Mouse (Mus musculus) ovary, postnatal 14 days (tissue): ENCODE measurements around the gene Sdhb.

Experiments
- DNase-seq: peaks from one replicate; pipeline ENCODE4 v3.0.0; 2022; ENCODE audit warnings: low spot score

Gene Sdhb

DNA sequence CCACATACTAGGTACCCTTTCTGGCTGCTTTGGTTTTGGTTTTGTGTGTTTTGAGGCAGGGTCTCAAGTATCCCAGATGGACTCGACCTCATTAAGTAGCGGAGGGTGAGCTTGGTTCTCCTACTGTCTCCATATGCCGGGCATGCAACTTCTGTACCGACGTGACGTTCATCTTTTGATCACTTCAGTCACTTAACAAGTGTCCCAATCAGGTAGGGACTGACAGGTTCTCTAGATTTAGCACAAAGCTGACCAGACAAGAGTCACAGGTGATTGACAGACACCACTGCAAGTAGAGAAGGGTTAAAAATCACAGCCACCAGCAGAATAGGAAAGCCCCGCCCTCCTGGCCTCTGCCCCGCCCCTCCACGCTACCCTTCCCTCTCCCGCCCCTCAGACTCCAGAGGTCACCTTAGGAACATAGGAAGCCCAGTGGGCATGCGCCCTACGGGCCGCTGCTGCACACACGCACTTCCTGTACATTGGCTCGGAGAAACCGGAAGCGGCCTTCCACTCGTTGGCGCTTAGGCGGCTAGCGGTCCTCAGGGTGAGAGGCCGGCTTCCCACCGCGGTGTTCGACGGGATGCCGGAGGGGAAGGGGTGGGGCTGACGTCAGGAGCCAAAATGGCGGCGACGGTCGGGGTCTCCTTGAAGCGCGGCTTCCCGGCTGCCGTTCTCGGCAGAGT, at the start of gene Sdhb:
Gene Sdhb, plus strand, starts transcription at position 423 of the 686 bp plus-strand sequence.
- DNase-seq, result peak; percentile 89

GRCm38 (mm10) chr4:140911416-140911815, 49.6 kb upstream of the Sdhb start:
- DNase-seq, result no peak

GRCm38 (mm10) chr4:140912271-140912833, 48.7 kb upstream of the Sdhb start:
- DNase-seq, result no peak

DNA sequence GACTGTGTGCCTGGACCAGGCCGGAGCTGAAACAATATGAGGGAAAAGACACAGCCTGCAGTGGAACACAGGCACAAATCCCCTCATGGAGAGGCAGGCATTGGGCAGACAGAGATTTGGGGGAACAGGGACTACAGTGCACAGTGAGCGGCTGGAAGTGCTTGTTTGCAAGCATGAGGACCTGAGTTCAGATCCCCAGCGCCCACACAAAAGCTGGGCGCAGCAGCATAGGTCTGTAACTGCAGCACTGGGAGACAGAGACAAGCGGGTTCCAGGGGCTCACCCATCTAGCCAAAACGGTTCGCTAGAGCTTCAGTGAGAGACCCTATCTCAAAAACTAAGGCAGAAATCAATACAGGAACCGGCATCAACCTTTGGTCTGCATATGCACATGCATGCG, 47.4 kb upstream of the Sdhb start:
- DNase-seq, result no peak

DNA sequence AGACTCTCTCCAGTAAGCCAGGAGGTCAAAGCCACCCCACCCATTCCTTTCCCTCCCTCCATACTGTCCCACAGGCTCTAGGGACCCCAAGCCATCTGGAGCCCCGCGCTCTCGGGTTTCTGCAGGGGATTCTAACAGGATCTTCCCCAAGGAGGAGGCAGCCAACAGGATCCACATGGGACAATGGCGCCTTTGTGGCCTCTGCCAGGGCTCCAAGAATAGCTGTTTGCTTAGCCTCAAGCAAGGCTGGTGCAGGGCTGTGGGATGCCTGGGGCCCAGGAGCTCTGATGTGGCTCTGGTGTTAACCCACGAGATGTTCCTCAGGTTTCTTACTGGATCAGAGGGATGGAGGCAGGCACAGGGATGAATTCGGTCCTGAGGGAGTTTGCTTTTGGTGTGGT, 46.3 kb upstream of the Sdhb start:
- DNase-seq, result no peak

DNA sequence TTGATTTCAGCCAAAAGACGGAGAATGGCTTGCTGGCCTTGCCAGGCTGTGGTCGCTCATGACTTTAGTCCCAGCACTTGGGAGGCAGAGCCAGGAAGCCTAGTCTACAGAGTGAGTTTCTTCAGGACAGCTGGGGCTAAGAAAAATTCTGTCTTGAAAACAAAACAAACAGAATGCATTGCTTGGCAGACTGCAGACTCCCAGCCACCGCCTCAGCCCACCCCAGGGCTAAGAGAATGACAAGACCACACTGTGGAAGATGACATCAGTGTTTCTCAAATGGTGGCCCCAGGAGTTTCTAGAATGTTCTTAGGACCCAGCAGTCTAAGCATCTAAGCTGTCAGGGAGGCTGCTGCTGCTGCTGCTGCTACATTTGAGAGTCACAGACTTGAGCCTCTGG, 45.8 kb upstream of the Sdhb start:
- no peak for DNase-seq

DNA sequence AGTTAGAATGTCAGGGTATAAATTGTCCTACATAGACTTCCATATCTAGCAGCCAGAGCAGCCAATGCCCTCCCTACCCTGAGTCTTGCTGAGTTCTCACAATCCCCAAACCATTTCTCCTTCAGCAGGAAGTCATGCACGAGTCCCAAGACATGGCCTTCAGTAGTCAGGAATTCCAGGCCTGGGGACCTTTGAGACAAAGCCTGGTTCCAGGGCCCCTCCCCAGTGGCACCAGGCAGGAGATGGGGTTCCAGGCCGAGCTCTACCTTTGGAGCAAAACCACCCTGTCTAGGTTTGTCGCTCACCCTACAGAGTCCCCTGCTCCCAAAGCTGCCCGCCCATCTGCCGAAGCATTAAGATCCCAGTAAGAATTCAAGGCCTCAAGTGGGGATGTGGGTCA, 44.7 kb upstream of the Sdhb start:
- DNase-seq, result no peak

GRCm38 (mm10) chr4:140917451-140917850, 43.6 kb upstream of the Sdhb start:
- no peak for DNase-seq

GRCm38 (mm10) chr4:140919974-140920836, 40.8 kb upstream of the Sdhb start:
- no peak for DNase-seq

- no peak for DNase-seq
Observed at GRCm38 (mm10) chr4:140922508-140922907, 38.5 kb upstream of the Sdhb start.

GRCm38 (mm10) chr4:140925648-140926047, 35.4 kb upstream of the Sdhb start:
- no peak for DNase-seq

DNA sequence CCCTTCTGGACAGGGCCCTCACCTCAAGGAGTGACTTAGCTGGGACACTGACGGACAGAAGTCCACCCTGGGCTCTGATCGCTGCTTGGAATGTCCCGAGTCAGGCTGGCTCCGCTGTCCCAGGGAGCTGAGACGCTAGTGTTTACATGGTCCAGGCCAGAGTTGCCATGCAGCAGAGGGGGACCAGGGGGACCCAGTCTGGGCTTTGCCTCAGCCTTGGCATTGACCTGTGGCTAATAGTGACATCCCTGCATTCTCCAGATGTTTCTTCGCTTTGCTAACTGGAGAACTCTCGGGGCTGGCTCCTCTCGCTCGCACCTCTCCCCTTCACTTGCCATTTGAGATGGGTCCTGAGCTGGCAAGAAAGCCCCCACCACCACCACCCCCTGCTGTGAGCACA, 32.7 kb upstream of the Sdhb start:
- no peak for DNase-seq

GRCm38 (mm10) chr4:140929745-140930144, 31.3 kb upstream of the Sdhb start:
- no peak for DNase-seq

DNA sequence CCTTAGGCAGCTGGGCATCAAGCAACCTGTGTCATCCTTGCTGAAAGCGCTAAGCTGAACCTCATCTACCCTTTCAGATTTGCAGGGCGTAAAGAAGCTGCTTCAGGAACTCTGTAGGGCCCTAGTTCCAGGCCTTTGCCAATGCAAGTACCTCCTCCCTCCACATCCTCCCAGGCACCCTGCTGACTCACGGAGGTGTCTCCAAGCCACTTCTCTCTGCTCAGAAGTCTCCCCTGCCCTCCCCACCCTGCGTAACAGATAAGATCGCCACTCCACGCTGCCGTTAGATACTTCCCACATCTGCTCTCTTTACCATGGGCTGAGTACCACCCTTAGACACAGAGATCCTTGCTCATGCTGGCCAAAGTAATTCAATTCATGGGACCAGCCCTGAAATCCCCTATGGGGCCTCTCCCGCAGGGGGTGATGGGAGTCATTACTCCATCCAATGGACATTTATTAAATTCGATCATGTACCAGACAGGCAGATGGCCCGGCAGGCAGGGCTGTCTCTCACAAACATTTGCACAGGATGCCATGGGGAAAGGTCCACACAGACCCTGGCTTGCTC, 30.0 kb upstream of the Sdhb start:
- no peak for DNase-seq

GRCm38 (mm10) chr4:140935643-140936042, 25.4 kb upstream of the Sdhb start:
- DNase-seq, result no peak

GRCm38 (mm10) chr4:140944356-140944755, 16.6 kb upstream of the Sdhb start:
- DNase-seq, result no peak

DNA sequence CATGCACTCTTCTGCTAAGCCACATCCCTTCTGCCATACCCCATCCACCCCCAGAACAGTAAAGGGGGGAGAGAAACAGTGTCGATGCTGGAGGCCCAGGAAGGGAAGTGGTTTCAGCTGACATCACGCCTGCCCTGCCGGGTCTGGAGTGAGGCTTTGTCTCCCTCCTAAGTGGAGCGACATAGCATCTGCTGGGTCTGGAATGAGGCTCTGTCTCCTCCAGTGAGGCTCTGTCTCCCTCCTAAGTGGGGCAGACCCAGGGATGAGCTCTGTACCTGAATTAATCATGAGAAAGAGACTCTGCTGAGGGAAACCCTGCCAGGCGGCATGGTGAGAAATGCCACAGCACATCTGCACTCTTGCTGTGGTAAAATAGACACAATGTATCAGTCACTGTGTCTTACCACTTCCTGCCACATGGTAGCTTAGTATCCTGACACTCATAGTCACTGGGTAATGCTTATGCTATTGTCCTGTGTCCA, 16.0 kb upstream of the Sdhb start:
- DNase-seq, result no peak

DNA sequence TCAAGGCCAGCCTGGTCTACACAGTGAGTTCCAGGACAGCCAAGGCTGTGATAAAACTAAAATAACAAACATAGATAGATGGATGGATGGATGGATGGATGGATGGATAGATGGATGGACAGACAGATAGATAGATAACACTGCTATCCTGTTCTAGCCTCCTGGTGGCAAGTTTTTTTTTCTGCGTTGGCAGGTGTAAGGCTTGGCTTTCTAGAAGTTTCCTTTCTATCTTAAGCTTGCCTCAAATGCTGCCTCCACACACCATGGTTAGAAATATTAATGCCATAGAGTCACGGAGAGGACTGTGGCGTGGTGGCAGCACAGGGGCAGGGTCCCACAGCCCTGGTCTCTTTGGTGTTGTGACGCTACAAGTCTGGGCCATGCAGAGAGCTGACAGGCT, 15.4 kb upstream of the Sdhb start:
- DNase-seq, result no peak

DNA sequence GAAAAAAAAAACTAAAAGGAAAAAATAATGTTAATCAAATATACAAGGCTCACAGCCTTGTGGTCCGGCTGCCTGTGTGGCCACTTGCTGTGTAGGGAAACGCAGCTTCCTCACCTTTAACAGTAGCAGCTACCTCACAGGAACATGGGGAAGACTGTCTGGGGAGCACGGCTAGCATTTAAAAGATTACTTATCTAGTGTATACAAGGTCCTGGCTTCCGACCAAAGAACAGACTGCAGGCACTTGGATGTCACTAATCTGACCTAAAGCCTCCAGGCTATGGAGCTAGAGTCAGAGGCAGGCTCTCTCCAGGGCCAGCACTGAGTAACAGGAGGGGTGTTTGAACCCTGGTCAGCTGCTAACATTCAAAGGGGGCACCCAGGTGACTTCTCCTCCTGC, 15.0 kb upstream of the Sdhb start:
- DNase-seq, result no peak

- no peak for DNase-seq
Observed at GRCm38 (mm10) chr4:140946580-140947205, 14.3 kb upstream of the Sdhb start.

GRCm38 (mm10) chr4:140947487-140948440, 13.2 kb upstream of the Sdhb start:
- DNase-seq, result no peak
